Mouse (Mus musculus): ENCODE measurements around the gene Xrcc6. TPM values are rescaled to one million over a fixed set of nuclear protein-coding genes. Genes with fewer than 3 reads are reported as not detected.

Xrcc6 gene
- polyA plus RNA-seq, 1 experiment from 2014 or later: 91.5 TPM

DNA sequence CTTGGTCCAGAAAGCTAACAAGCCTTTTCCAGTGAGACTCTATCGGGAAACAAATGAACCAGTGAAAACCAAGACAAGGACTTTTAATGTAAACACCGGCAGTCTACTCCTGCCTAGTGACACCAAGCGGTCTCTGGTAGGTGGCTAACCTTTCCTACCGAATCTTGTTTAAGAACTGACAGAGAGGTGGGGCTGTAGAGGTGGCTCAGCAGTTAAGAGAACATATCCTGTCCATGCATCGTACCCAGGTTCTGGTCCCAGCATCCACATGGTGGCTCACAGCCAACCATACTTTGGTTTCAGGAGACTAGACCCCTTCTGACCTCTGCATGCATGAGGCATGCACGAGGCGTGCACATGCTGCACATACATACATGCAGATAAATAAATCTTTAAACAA, 39.6 kb downstream of the Xrcc6 start:
- H3K9me3 ChIP-seq (replicated peaks; ENCODE audit: control insufficient read depth, low read length): no peaks in the 10 kb centered on the region
- no peaks in the 10 kb centered on the region for H3K4me1 ChIP-seq (ENCODE audit: control insufficient read depth, insufficient read depth, low read length)
- H3K4me3 ChIP-seq (ENCODE audit: low read depth, low read length): no peak overlapping the region
- DNase-seq (ENCODE audit: low spot score): no peak
- H3K36me3 ChIP-seq (replicated peaks; ENCODE audit: control insufficient read depth, insufficient read depth, low read depth, low read length): peaks cover 6% of the 10 kb centered on the region
- no peak overlapping the region for H3K9ac ChIP-seq (replicated peaks; ENCODE audit: low read length)
- H3K27me3 ChIP-seq (ENCODE audit: control insufficient read depth, insufficient read depth, low read length): no peaks in the 10 kb centered on the region
- WGBS: 94% methylated on average over 7 of the region's 7 CpGs
- no peak for ATAC-seq (replicated peaks; ENCODE audit: insufficient number of reproducible peaks, low FRiP score, low TSS enrichment, low read depth)
- H3K27ac ChIP-seq (replicated peaks; ENCODE audit: low read depth, low read length): no peak overlapping the region
- no peak overlapping the region for H3K4me2 ChIP-seq (ENCODE audit: low read depth, low read length)

DNA sequence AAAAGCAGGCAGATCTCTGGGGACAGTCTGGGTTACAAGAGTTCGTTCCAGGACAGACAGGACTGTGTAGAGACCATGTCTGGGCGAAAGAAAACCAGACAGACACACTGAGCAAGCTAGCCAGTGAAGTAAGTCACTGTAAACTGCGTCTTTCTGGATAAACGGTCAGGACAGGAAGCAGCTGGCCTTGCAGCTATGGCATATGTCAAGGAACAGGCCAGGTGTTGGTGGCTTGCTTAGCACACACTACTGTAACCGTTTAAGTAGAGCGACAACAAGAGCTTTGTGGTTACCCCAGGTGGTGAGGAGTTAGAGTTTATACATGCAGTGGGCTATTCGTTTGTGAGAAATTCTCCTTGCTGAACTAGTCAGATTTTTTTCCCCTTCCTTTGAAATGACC, 40.1 kb downstream of the Xrcc6 start:
- Histone ChIP-seq H3K4me2 (ENCODE audit: low read depth, low read length) (no peak overlapping the region), H3K27ac (replicated peaks; ENCODE audit: low read depth, low read length) (no peak overlapping the region), H3K27me3 (ENCODE audit: control insufficient read depth, insufficient read depth, low read length) (no peaks in the 10 kb centered on the region), H3K4me1 (ENCODE audit: control insufficient read depth, insufficient read depth, low read length) (no peaks in the 10 kb centered on the region), H3K9ac (replicated peaks; ENCODE audit: low read length) (no peak overlapping the region), H3K36me3 (replicated peaks; ENCODE audit: control insufficient read depth, insufficient read depth, low read depth, low read length) (peaks cover 6% of the 10 kb centered on the region), H3K9me3 (replicated peaks; ENCODE audit: control insufficient read depth, low read length) (no peaks in the 10 kb centered on the region), H3K4me3 (ENCODE audit: low read depth, low read length) (no peak overlapping the region)
- no peak for DNase-seq (ENCODE audit: low spot score)
- WGBS: 90% methylated on average over 7 of the region's 7 CpGs
- ATAC-seq (replicated peaks; ENCODE audit: insufficient number of reproducible peaks, low FRiP score, low TSS enrichment, low read depth): no peak

DNA sequence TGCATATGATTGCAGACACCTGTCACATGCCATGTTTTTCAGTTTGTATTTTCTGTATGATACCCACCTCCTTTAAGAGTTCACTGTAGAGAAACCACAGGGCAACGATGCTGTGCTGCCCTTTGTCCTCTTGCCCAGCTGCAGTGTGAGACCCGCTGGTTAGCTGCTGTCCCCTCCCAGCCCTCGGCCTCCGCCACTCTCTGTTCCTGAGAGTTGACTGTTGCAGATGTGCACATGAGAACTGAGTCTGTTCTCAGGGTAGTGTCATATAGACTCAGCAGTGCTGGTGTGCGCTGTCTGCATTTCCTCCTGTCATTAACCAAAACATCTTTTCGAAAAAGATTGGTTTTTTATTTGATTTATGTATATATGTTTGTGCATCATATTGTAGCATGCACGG, 44.8 kb downstream of the Xrcc6 start:
- no peak overlapping the region for H3K4me3 ChIP-seq (ENCODE audit: low read depth, low read length)
- WGBS: 85% methylated on average over 7 of the region's 7 CpGs
- no peak overlapping the region for H3K27ac ChIP-seq (replicated peaks; ENCODE audit: low read depth, low read length)
- H3K4me2 ChIP-seq (ENCODE audit: low read depth, low read length): no peak overlapping the region
- H3K27me3 ChIP-seq (ENCODE audit: control insufficient read depth, insufficient read depth, low read length): no peaks in the 10 kb centered on the region
- no peaks in the 10 kb centered on the region for H3K9me3 ChIP-seq (replicated peaks; ENCODE audit: control insufficient read depth, low read length)
- H3K36me3 ChIP-seq (replicated peaks; ENCODE audit: control insufficient read depth, insufficient read depth, low read depth, low read length): peaks cover 3% of the 10 kb centered on the region
- DNase-seq (ENCODE audit: low spot score) (no peak), ATAC-seq (replicated peaks; ENCODE audit: insufficient number of reproducible peaks, low FRiP score, low TSS enrichment, low read depth) (no peak)
- H3K9ac ChIP-seq (replicated peaks; ENCODE audit: low read length): no peak overlapping the region
- no peaks in the 10 kb centered on the region for H3K4me1 ChIP-seq (ENCODE audit: control insufficient read depth, insufficient read depth, low read length)

DNA sequence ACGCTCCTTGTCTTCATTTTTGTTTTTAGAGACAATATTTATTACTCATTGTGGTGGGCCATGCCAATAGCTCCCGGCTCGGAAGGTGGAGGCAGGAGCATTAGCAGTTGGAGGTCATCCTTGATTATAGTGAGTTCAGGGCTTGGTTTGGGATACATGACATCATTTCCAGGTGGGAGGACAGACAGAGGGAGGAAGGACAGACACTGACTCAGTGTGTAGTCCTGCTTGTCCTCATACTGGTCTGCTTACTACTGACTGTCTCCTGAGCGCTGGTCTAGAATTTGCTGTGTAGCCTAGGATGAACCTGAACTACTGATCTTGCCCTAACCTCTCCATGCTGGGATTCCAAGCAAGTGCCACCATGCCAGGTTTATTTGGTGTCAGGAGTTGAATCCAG, 46.1 kb downstream of the Xrcc6 start, which contains the start of gene Desi1:
TSS of gene Desi1 (minus strand) at position 101 of the 400 bp plus-strand sequence.
- Histone ChIP-seq H3K27me3 (ENCODE audit: control insufficient read depth, insufficient read depth, low read length) (no peaks in the 10 kb centered on the region), H3K9me3 (replicated peaks; ENCODE audit: control insufficient read depth, low read length) (no peaks in the 10 kb centered on the region), H3K9ac (replicated peaks; ENCODE audit: low read length) (no peak within 1 kb of the TSS), H3K4me3 (ENCODE audit: low read depth, low read length) (no peak within 1 kb of the TSS), H3K4me2 (ENCODE audit: low read depth, low read length) (no peak within 1 kb of the TSS), H3K36me3 (replicated peaks; ENCODE audit: control insufficient read depth, insufficient read depth, low read depth, low read length) (peaks cover 6% of the 10 kb centered on the region; the same call in 1 of the 2 replicates), H3K4me1 (ENCODE audit: control insufficient read depth, insufficient read depth, low read length) (no peaks in the 10 kb centered on the region), H3K27ac (replicated peaks; ENCODE audit: low read depth, low read length) (no peak within 1 kb of the TSS)
- 95% methylated on average over 4 of the region's 4 CpGs for WGBS
- DNase-seq (ENCODE audit: low spot score): no peak
- no peak for ATAC-seq (replicated peaks; ENCODE audit: insufficient number of reproducible peaks, low FRiP score, low TSS enrichment, low read depth)

DNA sequence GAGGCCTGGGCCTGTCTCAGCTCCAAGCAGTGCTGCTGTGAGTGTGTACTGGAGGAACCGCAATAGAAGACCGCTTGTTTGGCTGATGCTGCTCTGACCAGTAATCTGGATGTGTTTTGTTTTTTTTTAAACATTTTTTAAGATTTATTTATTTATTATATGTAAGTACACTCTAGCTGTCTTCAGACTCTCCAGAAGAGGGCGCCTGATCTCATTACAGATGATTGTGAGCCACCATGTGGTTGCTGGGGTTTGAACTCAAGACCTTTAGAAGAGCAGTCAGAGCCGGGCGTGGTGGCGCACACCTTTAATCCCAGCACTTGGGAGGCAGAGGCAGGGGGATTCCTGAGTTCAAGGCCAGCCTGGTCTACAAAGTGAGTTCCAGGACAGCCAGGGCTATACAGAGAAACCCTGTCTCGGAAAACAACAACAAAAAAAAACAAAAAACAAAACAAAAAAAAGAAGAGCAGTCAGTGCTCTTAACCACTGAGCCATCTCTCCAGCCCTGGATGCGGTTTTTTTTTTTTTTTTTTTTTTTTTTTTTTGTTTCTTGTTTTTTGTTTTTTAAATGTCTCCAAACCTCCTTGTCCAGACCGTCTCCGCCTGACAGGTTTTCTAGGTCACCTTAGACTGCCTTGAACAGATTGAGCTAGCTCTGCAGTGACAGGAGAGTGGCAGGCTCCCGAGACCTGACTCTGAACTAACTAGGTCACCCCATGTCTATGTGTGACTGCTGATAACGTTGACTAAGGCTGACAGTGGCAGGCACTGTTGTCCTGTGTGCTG, 48.5 kb downstream of the Xrcc6 start:
- Histone ChIP-seq H3K36me3 (replicated peaks; ENCODE audit: control insufficient read depth, insufficient read depth, low read depth, low read length) (peaks cover 12% of the 10 kb centered on the region), H3K27ac (replicated peaks; ENCODE audit: low read depth, low read length) (no peak overlapping the region), H3K9me3 (replicated peaks; ENCODE audit: control insufficient read depth, low read length) (no peaks in the 10 kb centered on the region), H3K4me3 (ENCODE audit: low read depth, low read length) (no peak overlapping the region), H3K4me2 (ENCODE audit: low read depth, low read length) (no peak overlapping the region), H3K27me3 (ENCODE audit: control insufficient read depth, insufficient read depth, low read length) (no peaks in the 10 kb centered on the region), H3K9ac (replicated peaks; ENCODE audit: low read length) (no peak overlapping the region), H3K4me1 (ENCODE audit: control insufficient read depth, insufficient read depth, low read length) (no peaks in the 10 kb centered on the region)
- ATAC-seq (replicated peaks; ENCODE audit: insufficient number of reproducible peaks, low FRiP score, low TSS enrichment, low read depth) (no peak), DNase-seq (ENCODE audit: low spot score) (peak; percentile 57)
- 83% methylated on average over 12 of the region's 12 CpGs for WGBS

DNA sequence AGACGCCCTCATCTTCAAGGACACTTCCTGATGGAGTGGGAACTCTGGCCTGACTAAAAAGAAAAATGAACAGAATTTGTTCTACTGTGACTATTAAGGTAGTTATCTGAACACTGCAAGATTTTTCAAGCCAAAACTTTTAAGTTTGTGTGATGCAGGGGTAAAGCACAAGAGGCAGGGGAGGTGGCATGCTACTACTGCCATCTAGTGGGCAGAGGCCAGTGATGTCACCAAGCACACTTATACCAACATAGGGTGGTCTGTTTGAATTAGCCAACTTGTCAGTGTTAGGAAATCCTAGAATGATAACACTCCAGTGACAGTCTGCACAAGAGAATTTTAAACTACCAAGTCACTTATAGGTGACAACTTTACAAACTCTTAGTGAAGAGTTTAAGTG, 53.0 kb downstream of the Xrcc6 start:
- Histone ChIP-seq H3K27ac (replicated peaks; ENCODE audit: low read depth, low read length) (no peak overlapping the region), H3K4me2 (ENCODE audit: low read depth, low read length) (no peak overlapping the region), H3K9ac (replicated peaks; ENCODE audit: low read length) (no peak overlapping the region), H3K4me3 (ENCODE audit: low read depth, low read length) (no peak overlapping the region), H3K27me3 (ENCODE audit: control insufficient read depth, insufficient read depth, low read length) (no peaks in the 10 kb centered on the region), H3K36me3 (replicated peaks; ENCODE audit: control insufficient read depth, insufficient read depth, low read depth, low read length) (peaks cover 12% of the 10 kb centered on the region), H3K9me3 (replicated peaks; ENCODE audit: control insufficient read depth, low read length) (no peaks in the 10 kb centered on the region), H3K4me1 (ENCODE audit: control insufficient read depth, insufficient read depth, low read length) (no peaks in the 10 kb centered on the region)
- DNase-seq (ENCODE audit: low spot score): peak; percentile 71
- WGBS: 100% methylated on average over 1 of the region's 1 CpGs
- ATAC-seq (replicated peaks; ENCODE audit: insufficient number of reproducible peaks, low FRiP score, low TSS enrichment, low read depth): no peak

DNA sequence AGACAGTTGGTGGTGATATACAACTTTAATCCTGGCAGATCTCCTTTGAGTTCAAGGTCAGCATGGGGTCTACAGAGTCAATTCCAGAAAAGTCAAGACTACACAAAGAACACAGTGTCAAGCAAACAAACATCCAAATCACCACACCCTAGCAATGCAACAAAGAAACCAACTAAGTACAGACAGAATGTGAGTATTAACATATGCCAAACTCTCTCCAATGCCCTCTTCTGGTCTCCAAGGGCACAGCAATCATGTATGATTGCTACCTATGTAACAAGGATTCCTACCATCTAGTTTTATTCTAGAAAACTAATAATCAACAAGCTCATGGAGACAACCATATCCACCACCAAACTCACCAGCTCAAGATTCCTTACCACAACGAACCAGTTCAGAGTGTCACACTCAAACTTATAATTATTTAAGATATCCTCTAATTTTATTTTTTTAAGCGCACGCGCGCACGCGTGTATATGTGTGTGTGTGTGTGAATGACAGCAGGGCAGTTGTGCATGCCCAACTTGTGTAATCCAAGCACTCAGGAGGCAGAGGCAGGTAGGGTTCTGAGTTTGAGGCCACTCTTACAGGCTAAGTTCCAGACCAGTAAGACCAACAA, 56.6 kb downstream of the Xrcc6 start:
- Histone ChIP-seq H3K9me3 (replicated peaks; ENCODE audit: control insufficient read depth, low read length) (no peaks in the 10 kb centered on the region), H3K4me1 (ENCODE audit: control insufficient read depth, insufficient read depth, low read length) (peaks cover 3% of the 10 kb centered on the region), H3K27me3 (ENCODE audit: control insufficient read depth, insufficient read depth, low read length) (no peaks in the 10 kb centered on the region), H3K27ac (replicated peaks; ENCODE audit: low read depth, low read length) (no peak overlapping the region), H3K4me3 (ENCODE audit: low read depth, low read length) (no peak overlapping the region), H3K36me3 (replicated peaks; ENCODE audit: control insufficient read depth, insufficient read depth, low read depth, low read length) (peaks cover 8% of the 10 kb centered on the region), H3K4me2 (ENCODE audit: low read depth, low read length) (no peak overlapping the region), H3K9ac (replicated peaks; ENCODE audit: low read length) (no peak overlapping the region)
- 95% methylated on average over 7 of the region's 7 CpGs for whole genome bisulfite sequencing
- DNase-seq (ENCODE audit: low spot score) (peak; percentile 25), ATAC-seq (replicated peaks; ENCODE audit: insufficient number of reproducible peaks, low FRiP score, low TSS enrichment, low read depth) (no peak)

DNA sequence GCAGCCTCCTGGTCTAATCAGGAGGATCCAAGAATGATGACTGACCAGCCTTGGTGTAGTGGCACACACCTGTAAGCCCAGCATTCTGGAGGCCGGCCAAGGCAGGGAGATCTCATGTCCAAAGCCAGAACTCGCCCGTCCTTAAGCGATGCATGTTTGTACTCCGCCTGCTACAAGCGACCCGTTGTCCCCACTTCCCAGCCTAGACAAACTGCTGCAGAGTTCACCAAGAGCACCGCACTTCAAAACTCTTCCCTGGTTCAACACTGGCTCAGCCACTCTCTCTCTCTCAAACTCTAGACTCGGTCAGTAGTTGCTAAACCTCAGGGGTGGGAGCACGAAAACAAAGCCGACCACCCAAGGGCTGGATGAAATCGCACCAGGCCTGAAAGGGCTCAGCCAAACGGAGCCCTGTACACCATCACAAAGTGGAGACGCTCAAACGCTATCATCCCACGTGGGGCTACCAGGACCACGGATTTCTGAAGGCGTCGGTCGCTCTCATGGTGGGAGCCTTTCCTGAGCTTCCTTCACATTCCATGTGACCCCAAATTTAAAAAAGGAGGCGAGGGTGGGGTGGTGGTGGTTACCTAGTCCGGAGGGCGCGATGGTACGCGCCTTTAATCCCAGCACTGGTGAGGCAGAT, 58.7 kb downstream of the Xrcc6 start:
- DNase-seq (ENCODE audit: low spot score): no peak
- Histone ChIP-seq H3K4me1 (ENCODE audit: control insufficient read depth, insufficient read depth, low read length) (peaks cover 3% of the 10 kb centered on the region), H3K4me3 (ENCODE audit: low read depth, low read length) (peak overlapping the region; percentile 99), H3K27me3 (ENCODE audit: control insufficient read depth, insufficient read depth, low read length) (no peaks in the 10 kb centered on the region), H3K9me3 (replicated peaks; ENCODE audit: control insufficient read depth, low read length) (no peaks in the 10 kb centered on the region), H3K4me2 (ENCODE audit: low read depth, low read length) (peak overlapping the region; percentile 94), H3K36me3 (replicated peaks; ENCODE audit: control insufficient read depth, insufficient read depth, low read depth, low read length) (peaks cover 3% of the 10 kb centered on the region; the same call in 1 of the 2 replicates), H3K9ac (replicated peaks; ENCODE audit: low read length) (peak overlapping the region; percentile 97), H3K27ac (replicated peaks; ENCODE audit: low read depth, low read length) (no peak overlapping the region)
- no peak for ATAC-seq (replicated peaks; ENCODE audit: insufficient number of reproducible peaks, low FRiP score, low TSS enrichment, low read depth)
- WGBS: 4% methylated on average over 26 of the region's 26 CpGs

Data from embryonic facial prominence, embryonic 11.5 days (tissue).